Mouse (Mus musculus) limb, embryonic 15.5 days (tissue): ENCODE results near the gene Olfr6. TPM values are rescaled to one million over a fixed set of nuclear protein-coding genes. Genes with fewer than 3 reads are reported as not detected.

Experiments used
- polyA plus RNA-seq: library from polyadenylated mRNA; unstranded; fragments of >200 nt; fragmentation: Nextera tagmentation; extraction: Ambion mirVana; gene quantifications from 2 replicates; pipeline ENCODE4 v1.2.1, GENCODE M21; 2015

The Olfr6 gene
- polyA plus RNA-seq, 1 experiment from 2014 or later: not detected

Other genes with a start within 250 kb of the Olfr6 start
- gene Olfr695, start 247.5 kb downstream of the Olfr6 start, polyA plus RNA-seq: not detected in 2 replicates
- gene Olfr697, start 221.5 kb downstream of the Olfr6 start, polyA plus RNA-seq: not detected in 2 replicates
- not detected in 2 replicates for gene Olfr698, start 208.5 kb downstream of the Olfr6 start, polyA plus RNA-seq
- gene Olfr699, start 170.7 kb downstream of the Olfr6 start, polyA plus RNA-seq: not detected in 2 replicates
- not detected in 2 replicates for gene Olfr700, start 155.1 kb downstream of the Olfr6 start, polyA plus RNA-seq
- gene Olfr701, start 149.8 kb downstream of the Olfr6 start, polyA plus RNA-seq: not detected in 2 replicates
- not detected in 2 replicates for gene Olfr702, start 130.0 kb downstream of the Olfr6 start, polyA plus RNA-seq
- gene Olfr703, start 120.6 kb downstream of the Olfr6 start, polyA plus RNA-seq: not detected in 2 replicates
- gene Olfr704, start 100.8 kb downstream of the Olfr6 start, polyA plus RNA-seq: not detected in 2 replicates
- not detected in 2 replicates for gene Olfr705, start 87.0 kb downstream of the Olfr6 start, polyA plus RNA-seq
- gene Olfr706, start 75.8 kb downstream of the Olfr6 start, polyA plus RNA-seq: not detected in 2 replicates
- gene Olfr707, start 62.7 kb downstream of the Olfr6 start, polyA plus RNA-seq: not detected in 2 replicates
- gene Olfr1532-ps1, start 55.9 kb downstream of the Olfr6 start, polyA plus RNA-seq: not detected in 2 replicates
- gene Olfr709-ps1, start 31.7 kb downstream of the Olfr6 start, polyA plus RNA-seq: not detected in 2 replicates
- gene Olfr710, start 15.6 kb downstream of the Olfr6 start, polyA plus RNA-seq: not detected in 2 replicates
- gene Olfr711, start 11.5 kb upstream of the Olfr6 start, polyA plus RNA-seq: not detected in 2 replicates
- not detected in 2 replicates for gene Olfr2, start 42.1 kb upstream of the Olfr6 start, polyA plus RNA-seq
- gene Olfr713, start 67.2 kb upstream of the Olfr6 start, polyA plus RNA-seq: not detected in 2 replicates
- gene Olfr714, start 107.0 kb upstream of the Olfr6 start, polyA plus RNA-seq: not detected in 2 replicates
- not detected in 2 replicates for gene Olfr17, start 129.3 kb upstream of the Olfr6 start, polyA plus RNA-seq
- gene Olfr715b, start 146.4 kb upstream of the Olfr6 start, polyA plus RNA-seq: not detected in 2 replicates
- not detected in 2 replicates for gene Olfr715, start 167.1 kb upstream of the Olfr6 start, polyA plus RNA-seq
- not detected in 2 replicates for gene Olfr716, start 174.4 kb upstream of the Olfr6 start, polyA plus RNA-seq
- gene Nlrp14, start 203.1 kb upstream of the Olfr6 start, polyA plus RNA-seq: not detected in 2 replicates
- gene Rbmxl2, start 245.5 kb upstream of the Olfr6 start, polyA plus RNA-seq: not detected in 2 replicates